8 mouse cellular contexts compared by ENCODE assay signal in genomic region chr10:89732001-89732794, GRCm38 (mm10). TPM values are rescaled to one million over a fixed set of nuclear protein-coding genes. Genes with fewer than 3 reads are reported as not detected.
DNase-seq lines count a peak whose midpoint lies in the region; ATAC-seq and TF ChIP-seq lines count a peak whose summit lies in the region.

Gene Actr6, minus strand, starts transcription at chr10:89732295.

- peak within 1 kb of the TSS; percentile 54 for H3K27ac ChIP-seq in forebrain, embryonic 12.5 days
- peak within 1 kb of the TSS; percentile 62 for H3K27ac ChIP-seq in liver, postnatal 0 days (ENCODE audit: low read depth)
- peak within 1 kb of the TSS; percentile 73 for H3K27ac ChIP-seq in neural tube, embryonic 14.5 days (ENCODE audit: low read depth, low read length)

- H3K9me3 ChIP-seq in E14TG2a.4 (ENCODE audit: low read length), result no peaks in the 10 kb centered on the region
- no peaks in the 10 kb centered on the region for H3K9me3 ChIP-seq in forebrain, embryonic 12.5 days
- H3K9me3 ChIP-seq in liver, postnatal 0 days (ENCODE audit: low read length), result no peaks in the 10 kb centered on the region
- H3K9me3 ChIP-seq in neural tube, embryonic 14.5 days (ENCODE audit: control insufficient read depth, low read length), result no peaks in the 10 kb centered on the region

- TF ChIP-seq CTCF in E14TG2a.4 (conservative IDR thresholded peaks at IDR 0.05; ENCODE audit: low read length), result no peak
- no peak for TF ChIP-seq CTCF in liver, postnatal 0 days (IDR thresholded peaks at IDR 0.05; ENCODE audit: low read depth)

- H3K27me3 ChIP-seq in E14TG2a.4 (ENCODE audit: insufficient read depth, low read length), result no peaks in the 10 kb centered on the region
- no peaks in the 10 kb centered on the region for H3K27me3 ChIP-seq in forebrain, embryonic 12.5 days
- no peaks in the 10 kb centered on the region for H3K27me3 ChIP-seq in liver, postnatal 0 days (ENCODE audit: insufficient read depth, low read length)
- H3K27me3 ChIP-seq in neural tube, embryonic 14.5 days (ENCODE audit: control insufficient read depth, insufficient read depth, low read length), result no peaks in the 10 kb centered on the region

- peak within 1 kb of the TSS; percentile 65 for H3K9ac ChIP-seq in forebrain, embryonic 12.5 days
- peak within 1 kb of the TSS; percentile 60 for H3K9ac ChIP-seq in liver, postnatal 0 days (replicated peaks)
- H3K9ac ChIP-seq in neural tube, embryonic 14.5 days (replicated peaks; ENCODE audit: low read depth, low read length), result peak within 1 kb of the TSS; percentile 52

- 1% methylated on average over 49 of the region's 49 CpGs for WGBS in forebrain, embryonic 12.5 days
- under 1% methylated on average over 49 of the region's 49 CpGs for WGBS in large intestine, adult 2 months
- 1% methylated on average over 49 of the region's 49 CpGs for WGBS in liver, postnatal 0 days (ENCODE audit: insufficient replicate concordance)
- 1% methylated on average over 49 of the region's 49 CpGs for WGBS in neural tube, embryonic 14.5 days

- peaks cover 20% of the 10 kb centered on the region for H3K36me3 ChIP-seq in E14TG2a.4 (ENCODE audit: insufficient read depth, low read length)
- peaks cover under 1% of the 10 kb centered on the region for H3K36me3 ChIP-seq in forebrain, embryonic 12.5 days (replicated peaks)
- H3K36me3 ChIP-seq in liver, postnatal 0 days (replicated peaks; ENCODE audit: insufficient read depth, low read length), result peaks cover 1% of the 10 kb centered on the region
- H3K36me3 ChIP-seq in neural tube, embryonic 14.5 days (ENCODE audit: control insufficient read depth, insufficient read depth, low read length), result 0 out of 2 replicates have a peak, but pooled peaks cover 5% of the 10 kb centered on the region

- peak; percentile 99 for ATAC-seq in forebrain, embryonic 12.5 days (ENCODE audit: low FRiP score)
- ATAC-seq in liver, postnatal 0 days, result peak; percentile 99
- peak; percentile 100 for ATAC-seq in neural tube, embryonic 14.5 days (ENCODE audit: low read depth)

- H3K4me3 ChIP-seq in E14TG2a.4 (replicated peaks; ENCODE audit: low read length), result peak within 1 kb of the TSS; percentile 93
- H3K4me3 ChIP-seq in forebrain, embryonic 12.5 days (replicated peaks), result peak within 1 kb of the TSS; percentile 56
- peak within 1 kb of the TSS; percentile 78 for H3K4me3 ChIP-seq in liver, postnatal 0 days (ENCODE audit: low read depth, low read length)
- H3K4me3 ChIP-seq in neural tube, embryonic 14.5 days (ENCODE audit: low read depth, low read length), result peak within 1 kb of the TSS; percentile 63

- peaks cover 15% of the 10 kb centered on the region for H3K4me1 ChIP-seq in E14TG2a.4 (replicated peaks; ENCODE audit: low read depth, low read length)
- peaks cover 16% of the 10 kb centered on the region for H3K4me1 ChIP-seq in forebrain, embryonic 12.5 days
- peaks cover 13% of the 10 kb centered on the region for H3K4me1 ChIP-seq in liver, postnatal 0 days (ENCODE audit: insufficient read depth)
- H3K4me1 ChIP-seq in neural tube, embryonic 14.5 days (ENCODE audit: control insufficient read depth, insufficient read depth, low read length), result peaks cover 8% of the 10 kb centered on the region; the same call in 1 of the 2 replicates

- DNase-seq in c-Kit-positive CD71-positive TER-119-positive erythroid progenitor cells, embryonic 14.5 days (ENCODE audit: low spot score), result peak; percentile 91
- peak; percentile 96 to 97 for DNase-seq in heart, postnatal 10 days
- peak; percentile 87 for DNase-seq in large intestine, adult 2 months (ENCODE audit: low read depth, low spot score)
- peak; percentile 95 for DNase-seq in liver, postnatal 0 days
- DNase-seq in testis, postnatal 10 days (ENCODE audit: low spot score), result peak; percentile 96

- TF ChIP-seq EP300 in liver, postnatal 0 days (IDR thresholded peaks at IDR 0.05; ENCODE audit: low read depth), result peak; percentile 39

- H3K4me2 ChIP-seq in forebrain, embryonic 12.5 days, result peak within 1 kb of the TSS; percentile 70
- H3K4me2 ChIP-seq in liver, postnatal 0 days (ENCODE audit: low read depth, low read length), result peak within 1 kb of the TSS; percentile 72
- H3K4me2 ChIP-seq in neural tube, embryonic 14.5 days (ENCODE audit: low read depth, low read length), result peak within 1 kb of the TSS; percentile 78

- intact Hi-C loops in heart, postnatal 10 days (cut with DNase I), result loop anchor here (5.0 kb wide), 1 partner anchor 45 kb away; the partner anchor contains the start of gene Scyl2

RNA-seq across cellular contexts. Expression of gene Actr6, which starts in this region (rescaled TPM):
- polyA plus RNA-seq in forebrain, embryonic 12.5 days (2016; fragmentation: Nextera tagmentation; extraction: Ambion mirVana), result 45.0 and 45.2 TPM in 2 replicates
- total RNA-seq in heart, postnatal 10 days (2021), result 10 to 100 TPM; 11.6 to 11.7 TPM
- 0.86 and 0.94 TPM in 2 replicates for polyA plus RNA-seq in large intestine, adult 2 months (2012; rRNA removed)
- 19.2 and 19.9 TPM in 2 replicates for polyA plus RNA-seq in liver, postnatal 0 days (2015; fragmentation: Nextera tagmentation; extraction: Ambion mirVana)
- 62.3 and 74.7 TPM in 2 replicates for polyA plus RNA-seq in neural tube, embryonic 14.5 days (2014; fragmentation: Nextera tagmentation; extraction: Ambion mirVana)

Comparison
In these comparisons a context has a peak if more than half of its experiments do, and no peak if none do; other contexts are left out.
1. Peak in every context shown above with its lines: DNase-seq, ATAC-seq, H3K4me3 ChIP-seq and H3K27ac ChIP-seq.
2. RNA of gene Actr6 (polyA plus RNA-seq): 62.3 to 74.7 TPM in neural tube, embryonic 14.5 days, 45.0 to 45.2 TPM in forebrain, embryonic 12.5 days and 19.2 to 19.9 TPM in liver, postnatal 0 days; 0.86 to 0.94 TPM in large intestine, adult 2 months; every median in the first group is over 10 times any median in the second.
3. Peak in DNase-seq in large intestine, adult 2 months; RNA of the gene not detected or under 1 TPM.